Mouse (Mus musculus) spleen, postnatal 0 days (tissue): ENCODE measurements around the gene Atad3a. TPM values are rescaled to one million over a fixed set of nuclear protein-coding genes. Genes with fewer than 3 reads are reported as not detected.

Experiments
- polyA plus RNA-seq: library from polyadenylated mRNA; unstranded; fragments of >200 nt; fragmentation: Nextera tagmentation; extraction: Ambion mirVana; gene quantifications from 2 replicates; pipeline ENCODE4 v1.2.1, GENCODE M21; 2015

The Atad3a gene
- 45.9 and 48.6 TPM in 2 replicates for polyA plus RNA-seq

GRCm38 (mm10) chr4:155760613-155761355 is at the start of gene Atad3a:
Gene Atad3a (minus strand): TSS chr4:155761093.

DNA sequence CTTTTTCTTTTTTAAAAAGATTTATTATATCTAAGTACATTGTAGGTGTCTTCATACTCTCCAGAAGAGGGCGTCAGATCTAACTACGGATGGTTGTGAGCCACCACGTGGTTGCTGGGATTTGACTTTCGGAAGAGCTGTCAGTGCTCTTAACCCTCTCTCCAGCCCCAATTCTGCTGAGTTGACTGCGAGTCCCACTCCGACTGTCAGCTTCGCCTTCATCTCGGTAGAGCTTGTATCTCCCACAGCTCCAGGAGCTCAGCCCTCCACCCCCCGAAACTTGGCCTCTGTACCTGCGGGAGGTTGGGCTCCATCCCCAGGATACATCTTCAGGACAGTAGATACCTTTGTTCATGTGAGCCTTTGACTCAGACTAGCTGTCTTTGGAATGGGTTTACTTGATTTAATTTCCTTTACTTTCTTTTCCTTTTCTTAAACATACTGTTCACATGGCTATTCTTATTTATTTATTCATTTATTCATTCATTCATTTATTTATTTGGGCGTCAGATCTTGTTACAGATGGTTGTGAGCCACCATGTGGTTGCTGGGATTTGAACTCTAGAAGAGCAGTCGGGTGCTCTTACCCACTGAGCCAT is 41.9 kb upstream of the Atad3a start, which contains the start of gene Mrpl20:
TSS of gene Mrpl20 (plus strand) at position 138 of the 599 bp plus-strand sequence.

GRCm38 (mm10) chr4:155790021-155790489 is 29.2 kb upstream of the Atad3a start, which contains the start of gene Ankrd65:
Gene Ankrd65 (plus strand): TSS chr4:155790439.

DNA sequence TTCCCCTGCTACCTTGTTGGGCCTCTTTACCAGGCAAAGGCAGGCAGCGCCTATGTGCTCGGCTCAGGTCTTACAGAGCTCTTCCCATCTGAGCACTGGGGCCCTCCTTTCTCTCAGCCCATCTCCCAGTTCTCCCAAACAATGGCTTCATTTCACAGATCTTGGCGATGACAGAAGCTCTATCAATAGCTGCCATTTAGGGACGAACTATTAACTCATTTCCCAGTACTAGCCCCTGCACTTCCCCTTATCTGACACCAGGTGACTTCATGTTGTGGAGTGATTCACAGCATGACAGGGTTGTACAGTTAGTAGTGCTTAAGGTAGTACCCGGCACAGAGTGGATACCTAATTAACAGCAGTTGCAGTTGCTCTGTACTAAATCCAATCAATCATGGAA is 24.9 kb upstream of the Atad3a start, which contains the start of gene Tmem88b:
TSS of gene Tmem88b (minus strand) at position 56 of the 400 bp plus-strand sequence.

GRCm38 (mm10) chr4:155774280-155774754 is 13.4 kb upstream of the Atad3a start, which contains the start of gene Vwa1:
Gene Vwa1 (minus strand): TSS chr4:155774698.

GRCm38 (mm10) chr4:155734350-155734941 is 26.4 kb downstream of the Atad3a start, which contains the start of gene Tmem240:
Gene Tmem240 (plus strand): TSS chr4:155734800.

GRCm38 (mm10) chr4:155704721-155705591 is 55.9 kb downstream of the Atad3a start, which contains the start of gene Ssu72:
Gene Ssu72 (plus strand): TSS chr4:155704800.

DNA sequence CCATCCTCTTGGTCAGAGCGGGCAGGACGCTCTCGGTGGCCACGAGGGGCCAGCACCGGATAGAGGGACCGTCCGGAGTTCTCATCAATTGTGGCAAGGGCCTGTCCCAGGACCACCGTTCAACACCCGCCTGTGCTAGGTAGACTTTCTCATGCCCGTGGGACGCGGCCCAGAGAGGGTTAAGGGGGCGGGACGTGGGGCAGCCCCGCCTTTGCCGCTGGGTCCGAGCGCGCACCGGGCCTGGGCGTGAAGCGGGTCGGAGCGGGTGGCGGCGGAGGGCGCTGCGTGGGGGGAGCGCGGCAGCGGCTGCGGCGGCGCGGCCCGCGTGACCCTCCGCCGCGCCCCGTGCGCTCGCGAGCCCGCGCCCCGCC is 66.8 kb downstream of the Atad3a start, which contains the start of gene Fndc10:
TSS of gene Fndc10 (plus strand) at position 232 of the 371 bp plus-strand sequence.

Other genes starting within 250 kb of the Atad3a start
- 48.0 and 55.7 TPM in 2 replicates for gene Nadk, start 198.7 kb downstream of the Atad3a start, polyA plus RNA-seq
- gene Slc35e2, start 159.7 kb downstream of the Atad3a start, polyA plus RNA-seq = 7.6 and 7.7 TPM in 2 replicates
- 54.0 and 56.7 TPM in 2 replicates for gene Cdk11b, start 136.2 kb downstream of the Atad3a start, polyA plus RNA-seq
- gene Gm10563, start 115.7 kb downstream of the Atad3a start, polyA plus RNA-seq = not detected in 2 replicates
- gene Mmp23, start 107.7 kb downstream of the Atad3a start, polyA plus RNA-seq = 56.8 and 75.1 TPM in 2 replicates
- gene Mib2, start 91.9 kb downstream of the Atad3a start, polyA plus RNA-seq = 7.3 and 10.4 TPM in 2 replicates
- gene Fndc10, start 66.8 kb downstream of the Atad3a start, polyA plus RNA-seq = 2.0 and 3.1 TPM in 2 replicates
- gene Ssu72, start 56.3 kb downstream of the Atad3a start, polyA plus RNA-seq = 82.9 and 89.4 TPM in 2 replicates
- gene Tmem240, start 26.3 kb downstream of the Atad3a start, polyA plus RNA-seq = 0.31 and 0.65 TPM in 2 replicates
- gene Vwa1, start 13.6 kb upstream of the Atad3a start, polyA plus RNA-seq = 7.7 and 9.2 TPM in 2 replicates
- 0.05 TPM in 2 replicates for gene Tmem88b, start 24.8 kb upstream of the Atad3a start, polyA plus RNA-seq
- gene Ankrd65, start 29.3 kb upstream of the Atad3a start, polyA plus RNA-seq = 0.41 and 0.63 TPM in 2 replicates
- 202 and 239 TPM in 2 replicates for gene Mrpl20, start 41.8 kb upstream of the Atad3a start, polyA plus RNA-seq
- 89.4 and 98.1 TPM in 2 replicates for gene Ccnl2, start 51.4 kb upstream of the Atad3a start, polyA plus RNA-seq
- 120 and 131 TPM in 2 replicates for gene Aurkaip1, start 70.2 kb upstream of the Atad3a start, polyA plus RNA-seq
- 46.8 and 65.4 TPM in 2 replicates for gene Mxra8, start 78.6 kb upstream of the Atad3a start, polyA plus RNA-seq
- gene Dvl1, start 86.3 kb upstream of the Atad3a start, polyA plus RNA-seq = 4.9 and 5.7 TPM in 2 replicates
- 0.14 and 0.18 TPM in 2 replicates for gene Tas1r3, start 102.3 kb upstream of the Atad3a start, polyA plus RNA-seq
- 7.5 and 8.4 TPM in 2 replicates for gene Cptp, start 108.3 kb upstream of the Atad3a start, polyA plus RNA-seq
- gene Ints11, start 108.5 kb upstream of the Atad3a start, polyA plus RNA-seq = 31.6 and 32.7 TPM in 2 replicates
- gene Pusl1, start 130.7 kb upstream of the Atad3a start, polyA plus RNA-seq = 26.0 and 27.2 TPM in 2 replicates
- gene Acap3, start 130.7 kb upstream of the Atad3a start, polyA plus RNA-seq = 8.0 and 10.8 TPM in 2 replicates
- 73.1 and 76.2 TPM in 2 replicates for gene Ube2j2, start 182.7 kb upstream of the Atad3a start, polyA plus RNA-seq
- 205 and 213 TPM in 2 replicates for gene C1qtnf12, start 201.2 kb upstream of the Atad3a start, polyA plus RNA-seq
- gene B3galt6, start 231.6 kb upstream of the Atad3a start, polyA plus RNA-seq = 6.3 and 6.5 TPM in 2 replicates
- gene Sdf4, start 231.8 kb upstream of the Atad3a start, polyA plus RNA-seq = 104 and 111 TPM in 2 replicates